Mouse (Mus musculus): Measurements from ENCODE around the gene Gng7.

DNA sequence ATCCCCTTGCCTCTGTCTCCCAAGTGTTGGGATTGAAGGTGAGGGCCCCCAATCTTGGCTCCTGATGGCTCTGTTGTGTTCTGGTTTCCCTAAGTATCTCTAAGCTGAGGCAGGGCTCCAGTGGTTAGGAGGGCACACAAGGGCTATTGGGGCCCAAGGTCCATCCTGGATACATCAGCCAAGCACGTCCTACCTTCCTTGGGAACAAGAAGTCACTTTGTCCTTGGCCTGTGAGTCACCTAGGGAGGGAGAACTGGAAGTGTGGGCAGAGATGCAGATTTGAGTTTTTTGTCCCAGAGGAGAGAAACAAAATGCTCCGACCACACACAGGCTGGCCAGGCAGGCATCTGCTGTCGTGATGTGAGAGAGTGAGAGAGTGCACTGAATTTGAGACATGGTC is 65.7 kb downstream of the Gng7 start:
- TF ChIP-seq EP300 (IDR thresholded peaks at IDR 0.05; ENCODE audit: low read depth) (no peak), CTCF (IDR thresholded peaks at IDR 0.05; ENCODE audit: low read depth) (no peak)
